Mouse (Mus musculus) C2C12 (cell line): ENCODE data around the gene Arl8b.

Experiments
- CTCF ChIP-seq: IDR thresholded peaks from one replicate; pipeline ENCODE4 v1.5.1; 2011; ENCODE audit not compliant: control insufficient read depth, insufficient read depth, insufficient read length
- MAX ChIP-seq: IDR thresholded peaks from one replicate; pipeline ENCODE4 v1.6.1; 2011; ENCODE audit warnings: mild to moderate bottlenecking, control low read depth
- USF1 ChIP-seq: IDR thresholded peaks from one replicate; pipeline ENCODE4 v1.6.1; 2011; ENCODE audit warnings: low read depth, mild to moderate bottlenecking, control low read depth, moderate library complexity

GRCm38 (mm10) chr6:108844771-108845170 lies 61.9 kb downstream of the Arl8b start:
- TF ChIP-seq CTCF (no peak), USF1 (no peak), MAX (no peak)
